Mouse (Mus musculus): ENCODE results near the gene Adgre5.

GRCm38 (mm10) chr8:83723447-83724083 lies 17.6 kb downstream of the Adgre5 start:
- TF ChIP-seq GATA1 (IDR thresholded peaks at IDR 0.05; ENCODE audit: low read length), result no peak
- no peak for TF ChIP-seq TAL1 (IDR thresholded peaks at IDR 0.05; ENCODE audit: low read length)
